Mouse (Mus musculus) MEL (cell line): ENCODE results near the gene Heg1.

Source experiments
- CTCF ChIP-seq, 3 experiments: IDR thresholded peaks in 2 of 3; conservative IDR thresholded peaks in 1 of 3; 2 replicates each; pipeline ENCODE4 v1.5.1; 2011 to 2012; ENCODE audit warnings: low read length in 3 of 3, low read depth in 2 of 3, mild to moderate bottlenecking in 2 of 3, improper control_type of control experiment in 1 of 3, inconsistent platforms in 1 of 3, mixed read lengths in 1 of 3, moderate library complexity in 1 of 3; ENCODE audit not compliant: control insufficient read depth in 1 of 3, insufficient read depth in 1 of 3, poor library complexity in 1 of 3, severe bottlenecking in 1 of 3
- EP300 ChIP-seq, 2 experiments: IDR thresholded peaks; 2 replicates each; pipeline ENCODE4 v1.6.1; 2011; ENCODE audit warnings: improper control_type of control experiment in 2 of 2, low read length in 2 of 2, low read depth in 1 of 2, mild to moderate bottlenecking in 1 of 2
- MAX ChIP-seq: IDR thresholded peaks from 2 replicates; pipeline ENCODE4 v1.6.1; 2011; ENCODE audit warnings: low read length, improper control_type of control experiment
- POLR2A ChIP-seq, 2 experiments: IDR thresholded peaks; 2 replicates each; pipeline ENCODE4 v1.6.1; 2011 to 2012; ENCODE audit warnings: low read length in 2 of 2, mild to moderate bottlenecking in 2 of 2, control low read depth in 1 of 2, improper control_type of control experiment in 1 of 2, low read depth in 1 of 2, moderate library complexity in 1 of 2; ENCODE audit not compliant: control insufficient read depth in 1 of 2, insufficient read depth in 1 of 2, poor library complexity in 1 of 2
- POLR2AphosphoS2 ChIP-seq: IDR thresholded peaks from 2 replicates; pipeline ENCODE4 v1.6.1; 2011; ENCODE audit warnings: low read length, improper control_type of control experiment
- TCF12 ChIP-seq: IDR thresholded peaks from 2 replicates; pipeline ENCODE4 v1.6.1; 2014; ENCODE audit warnings: low read depth, mild to moderate bottlenecking, inconsistent platforms, low read length, improper control_type of control experiment, moderate library complexity
- USF2 ChIP-seq, 2 experiments: IDR thresholded peaks; 2 replicates each; pipeline ENCODE4 v1.6.1; 2011 to 2012; ENCODE audit warnings: improper control_type of control experiment in 2 of 2, low read length in 2 of 2, borderline replicate concordance in 1 of 2, inconsistent platforms in 1 of 2, low read depth in 1 of 2, mild to moderate bottlenecking in 1 of 2; ENCODE audit not compliant: insufficient read depth in 1 of 2

DNA sequence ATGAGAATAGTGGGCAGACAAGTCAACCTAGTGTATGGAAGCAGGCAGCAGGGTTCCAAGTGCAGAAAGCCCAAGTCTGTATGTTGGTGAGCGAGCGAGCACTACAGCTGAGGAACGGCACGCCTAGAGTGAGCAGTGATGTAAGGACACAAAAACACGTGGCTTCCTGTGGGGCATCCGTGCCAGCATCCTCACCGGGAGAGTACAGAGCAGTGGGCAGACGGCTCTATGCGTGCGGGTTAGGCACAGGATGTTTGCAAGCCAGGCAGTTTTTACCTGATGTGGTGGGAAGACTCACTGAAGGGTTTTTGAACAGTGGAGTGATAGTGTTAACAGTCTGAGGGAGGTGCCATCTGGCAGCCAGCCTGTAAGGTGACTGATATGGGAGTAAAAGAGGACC lies 23.9 kb downstream of the Heg1 start:
- TF ChIP-seq USF2 (IDR thresholded peaks at IDR 0.05; ENCODE audit: borderline replicate concordance in 1 of 2, insufficient read depth in 1 of 2, low read depth in 1 of 2, low read length in 2 of 2) = no peak
- no peak for TF ChIP-seq POLR2A (IDR thresholded peaks at IDR 0.05; ENCODE audit: control insufficient read depth in 1 of 2, insufficient read depth in 1 of 2, low read depth in 1 of 2, low read length in 2 of 2, poor library complexity in 1 of 2)
- no peak for TF ChIP-seq TCF12
- TF ChIP-seq CTCF (IDR thresholded peaks at IDR 0.05 in 2 of 3, conservative IDR thresholded peaks at IDR 0.05 in 1 of 3; ENCODE audit: control insufficient read depth in 1 of 3, insufficient read depth in 1 of 3, low read depth in 2 of 3, low read length in 3 of 3, poor library complexity in 1 of 3, severe bottlenecking in 1 of 3) = no peak
- TF ChIP-seq POLR2AphosphoS2 = no peak
- no peak for TF ChIP-seq EP300 (IDR thresholded peaks at IDR 0.05; ENCODE audit: low read depth in 1 of 2, low read length in 2 of 2)
- no peak for TF ChIP-seq MAX
